Mouse (Mus musculus) spleen, postnatal 4 days (tissue): ENCODE results near the gene Adck2.

Experiments
- DNase-seq, 2 experiments: peaks; one replicate each; pipeline ENCODE4 v3.0.0; 2022; ENCODE audit warnings: low spot score in 2 of 2

Adck2 gene

GRCm38 (mm10) chr6:39573791-39574554, at the start of gene Adck2:
Gene Adck2, plus strand, starts transcription at chr6:39573873.
- peak; percentile 75 to 86 for DNase-seq

- no peak for DNase-seq
Measured at GRCm38 (mm10) chr6:39526797-39527196, 46.9 kb upstream of the Adck2 start.

GRCm38 (mm10) chr6:39527337-39527784, 46.3 kb upstream of the Adck2 start:
- DNase-seq, result no peak

- no peak for DNase-seq
Measured at GRCm38 (mm10) chr6:39527811-39528210, 45.9 kb upstream of the Adck2 start.

DNA sequence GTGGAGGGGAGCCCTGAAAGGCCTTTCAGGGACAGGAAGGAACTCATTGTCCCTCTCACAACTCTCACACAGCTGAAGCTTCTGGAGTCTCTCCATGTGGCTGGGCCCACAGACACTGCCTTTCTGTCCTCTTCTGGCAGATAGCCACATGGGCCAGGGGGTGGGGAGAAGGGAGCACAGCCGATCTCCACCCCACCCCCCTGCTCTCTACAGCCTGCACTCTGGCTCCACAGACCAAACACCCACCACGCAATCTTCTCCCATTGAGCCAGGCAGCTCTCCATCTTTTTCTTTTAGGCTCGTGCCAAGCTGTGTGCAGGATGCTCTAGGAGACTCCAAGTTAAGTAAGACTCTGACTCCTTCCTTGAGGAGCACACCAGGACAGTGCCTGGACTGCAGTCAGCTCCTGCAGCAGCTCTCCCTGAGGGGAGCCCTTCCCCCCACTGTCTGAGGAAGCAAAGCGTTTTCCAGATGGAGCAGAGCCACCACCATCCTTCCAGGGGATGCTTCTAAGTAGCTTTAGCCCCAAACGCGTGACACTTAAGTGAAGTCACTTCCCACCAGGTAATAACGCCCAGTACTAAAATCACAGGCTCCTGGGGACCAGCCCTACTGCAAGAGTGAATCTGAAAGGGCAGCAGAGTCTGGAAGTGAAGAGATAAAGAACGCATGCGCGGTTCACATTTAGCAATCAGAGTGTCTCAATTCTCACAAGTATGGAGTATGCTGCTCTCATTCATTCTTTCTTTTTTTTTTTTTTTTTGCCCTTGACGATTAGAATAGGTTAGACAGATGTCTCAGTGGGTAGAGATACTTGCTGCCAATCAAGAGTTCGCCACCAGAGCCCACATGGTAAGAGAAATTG, 44.8 kb upstream of the Adck2 start:
- DNase-seq, result no peak

- DNase-seq, result no peak
Measured at GRCm38 (mm10) chr6:39534944-39535343, 38.7 kb upstream of the Adck2 start.

- no peak for DNase-seq
Measured at GRCm38 (mm10) chr6:39536621-39537020, 37.1 kb upstream of the Adck2 start.

- no peak for DNase-seq
Measured at GRCm38 (mm10) chr6:39537276-39537675, 36.4 kb upstream of the Adck2 start.

DNA sequence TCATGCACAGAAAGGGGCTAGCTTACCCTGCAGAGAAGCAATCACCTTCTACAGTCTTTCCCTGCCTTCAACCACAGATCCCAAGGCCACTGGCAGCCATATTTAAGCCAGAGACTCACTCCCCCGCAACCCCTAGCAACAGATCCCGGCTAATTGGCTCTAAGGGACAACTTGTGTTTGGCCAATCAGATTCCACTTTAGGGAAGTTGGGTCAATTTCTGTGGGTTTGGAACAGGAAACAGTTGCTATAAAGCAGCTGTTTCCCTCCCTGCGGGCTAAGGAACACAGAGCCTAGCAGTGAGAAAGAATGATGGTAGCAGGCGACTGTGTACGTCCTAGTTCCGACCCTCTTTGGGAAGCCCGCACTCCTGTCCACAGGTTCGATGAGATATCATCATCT, 35.4 kb upstream of the Adck2 start:
- no peak for DNase-seq

DNA sequence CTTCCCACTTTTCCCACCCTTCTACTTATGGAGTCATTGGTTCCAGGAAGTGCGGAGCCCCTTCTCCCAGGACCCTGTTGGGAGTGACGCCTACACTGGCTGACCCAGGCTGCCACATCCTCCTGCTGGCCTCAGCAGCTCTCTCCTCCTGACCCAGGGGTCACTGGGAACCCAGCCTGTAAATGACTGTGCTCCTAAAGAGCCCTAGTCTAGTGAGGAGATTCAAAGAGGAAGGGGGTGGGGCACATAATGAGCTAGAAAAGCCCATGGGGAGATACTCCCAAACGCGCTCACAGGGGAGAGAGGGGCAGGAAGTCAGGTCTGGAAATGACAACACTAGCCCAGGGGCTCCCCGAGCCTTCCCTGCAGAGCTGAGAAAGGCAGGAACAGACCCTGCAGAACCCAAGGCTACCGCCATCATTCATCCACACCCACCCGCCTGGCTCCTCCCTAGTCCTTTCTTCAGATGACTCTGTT, 34.0 kb upstream of the Adck2 start:
- DNase-seq, result no peak

DNA sequence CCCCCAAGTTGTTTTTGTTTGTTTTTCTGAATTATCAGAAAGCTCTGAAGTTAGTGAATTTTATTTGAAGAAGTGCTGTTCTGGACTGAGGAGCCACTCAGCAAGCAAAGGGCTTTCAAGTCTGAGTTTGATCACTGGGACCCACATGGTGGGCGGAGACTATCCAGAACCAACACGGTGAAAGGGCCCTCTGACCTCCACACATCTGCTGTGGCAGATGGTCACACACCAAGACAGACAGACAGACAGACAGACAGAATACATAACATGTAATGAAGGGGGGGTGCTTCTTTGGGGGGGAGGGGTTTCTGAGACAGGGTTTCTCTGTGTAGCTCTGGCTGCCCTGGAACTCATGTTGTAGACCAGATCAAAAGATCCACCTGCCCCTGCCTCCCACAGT, 33.1 kb upstream of the Adck2 start:
- no peak for DNase-seq

DNA sequence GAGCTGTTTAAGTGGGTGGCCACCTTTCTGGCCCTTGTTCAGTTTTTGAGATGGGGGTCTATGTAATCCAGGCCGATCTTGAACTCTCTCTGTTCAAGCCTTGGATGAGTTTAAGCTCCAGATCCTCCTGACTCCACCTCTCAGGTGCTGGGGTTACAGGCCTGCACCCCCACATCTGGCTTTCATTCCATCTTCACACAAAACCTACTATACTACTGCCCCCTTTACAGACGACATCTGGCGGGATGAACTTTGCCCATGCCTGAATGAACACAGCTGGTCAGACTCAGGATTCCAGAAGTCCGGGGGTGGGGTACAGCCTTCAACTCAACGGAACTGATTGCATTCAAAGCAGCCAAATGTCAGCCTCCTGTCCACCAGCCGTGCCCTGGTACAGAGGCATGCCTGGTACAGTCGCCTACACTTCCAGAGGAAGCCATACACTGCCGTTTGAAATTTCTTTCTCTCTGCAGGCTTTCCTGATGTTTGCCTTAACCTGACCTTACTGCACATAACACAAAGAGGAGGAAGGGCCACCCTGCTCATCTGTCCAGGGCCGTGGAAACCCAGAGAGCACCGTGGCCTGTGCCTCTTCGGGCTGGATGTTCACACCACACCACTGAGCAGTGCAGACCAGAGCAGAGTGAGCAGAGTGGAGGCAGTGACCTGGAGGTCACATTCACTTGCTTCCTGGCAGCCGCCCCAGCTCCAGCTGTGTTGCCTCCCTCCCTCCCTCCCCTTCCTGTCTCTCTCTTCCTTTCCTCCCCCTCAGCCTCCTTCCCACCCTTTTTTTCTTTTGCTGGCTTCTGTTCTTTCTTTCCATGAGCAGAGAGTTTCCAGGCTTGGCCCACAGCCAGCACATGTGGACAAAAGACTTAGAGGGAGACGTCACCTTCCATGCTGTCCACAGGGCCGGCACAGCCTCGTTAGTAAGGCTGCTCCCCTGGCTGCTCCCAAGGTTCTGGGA, 30.8 kb upstream of the Adck2 start:
- DNase-seq, result no peak

- DNase-seq, result no peak
Measured at GRCm38 (mm10) chr6:39543769-39544420, 29.8 kb upstream of the Adck2 start.

DNA sequence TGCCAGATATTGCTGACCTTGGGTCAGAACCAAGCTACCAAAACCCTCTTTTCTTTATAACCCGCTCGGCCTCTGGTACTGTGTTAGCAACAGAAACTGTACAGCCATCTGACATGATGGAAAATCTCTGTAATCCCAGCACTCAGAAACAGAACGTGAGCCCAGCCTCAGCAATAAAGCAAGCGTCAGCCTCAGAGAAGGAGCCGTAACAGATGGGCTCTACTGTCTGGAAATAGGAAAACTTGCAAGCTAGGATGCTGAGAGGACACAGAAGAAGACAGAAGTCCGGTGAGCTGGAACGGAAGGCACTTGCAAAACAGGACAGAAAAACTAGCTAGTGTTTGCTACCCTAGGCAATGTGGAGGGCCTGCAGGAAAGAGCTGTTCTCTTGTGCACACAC, 28.2 kb upstream of the Adck2 start:
- DNase-seq, result no peak

DNA sequence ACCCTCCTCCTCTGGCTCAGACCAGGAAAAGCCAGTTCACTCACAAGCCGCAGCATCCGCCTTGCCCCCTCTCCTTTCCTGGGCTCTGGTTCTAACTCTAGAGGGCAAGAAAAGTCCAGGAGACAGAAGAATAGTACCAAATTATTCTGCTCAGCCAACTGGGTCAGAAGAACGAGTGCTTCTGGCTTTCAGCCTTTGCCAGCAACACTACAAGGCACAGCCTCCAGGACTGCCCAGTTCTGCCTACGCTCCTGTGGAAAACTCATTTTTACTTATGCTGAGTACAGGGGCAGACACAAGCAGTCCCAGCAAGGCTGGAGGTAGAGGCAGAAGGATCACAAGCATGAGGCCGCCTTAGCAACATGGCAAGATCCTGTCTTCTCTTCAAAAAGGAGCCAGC, 25.6 kb upstream of the Adck2 start:
- DNase-seq, result no peak

DNA sequence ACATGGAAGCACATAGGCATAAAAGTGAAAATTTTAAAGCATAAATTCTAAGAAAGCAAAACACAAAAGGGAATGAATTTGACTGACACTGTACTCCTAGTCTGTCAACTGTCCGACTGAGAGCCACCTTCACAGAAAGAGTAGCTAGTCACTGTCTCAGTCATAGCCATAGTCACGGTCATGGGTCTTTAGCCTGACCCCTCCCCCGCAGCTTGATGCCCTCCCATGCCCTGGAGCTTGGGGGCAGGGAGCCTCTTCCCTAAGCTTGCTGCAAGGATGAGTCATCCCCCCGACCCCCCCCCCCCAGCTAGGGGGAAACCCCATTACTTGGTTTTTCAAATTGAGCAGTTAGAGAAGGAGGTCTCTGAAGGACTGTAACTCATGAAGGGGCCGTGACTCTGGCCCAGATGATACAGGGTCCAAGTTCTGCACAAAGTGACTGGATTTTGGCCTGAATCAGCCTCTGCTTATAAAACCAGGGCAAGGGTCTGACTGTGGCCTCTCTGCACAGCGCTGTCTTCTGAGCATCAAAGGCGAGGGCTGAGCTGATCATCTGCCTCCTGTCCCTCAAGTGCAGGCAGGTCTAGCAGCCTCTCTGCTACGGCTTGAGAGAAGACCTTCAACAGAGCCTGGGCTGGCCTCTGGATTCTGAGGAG, 21.6 kb upstream of the Adck2 start:
- DNase-seq, result no peak

DNA sequence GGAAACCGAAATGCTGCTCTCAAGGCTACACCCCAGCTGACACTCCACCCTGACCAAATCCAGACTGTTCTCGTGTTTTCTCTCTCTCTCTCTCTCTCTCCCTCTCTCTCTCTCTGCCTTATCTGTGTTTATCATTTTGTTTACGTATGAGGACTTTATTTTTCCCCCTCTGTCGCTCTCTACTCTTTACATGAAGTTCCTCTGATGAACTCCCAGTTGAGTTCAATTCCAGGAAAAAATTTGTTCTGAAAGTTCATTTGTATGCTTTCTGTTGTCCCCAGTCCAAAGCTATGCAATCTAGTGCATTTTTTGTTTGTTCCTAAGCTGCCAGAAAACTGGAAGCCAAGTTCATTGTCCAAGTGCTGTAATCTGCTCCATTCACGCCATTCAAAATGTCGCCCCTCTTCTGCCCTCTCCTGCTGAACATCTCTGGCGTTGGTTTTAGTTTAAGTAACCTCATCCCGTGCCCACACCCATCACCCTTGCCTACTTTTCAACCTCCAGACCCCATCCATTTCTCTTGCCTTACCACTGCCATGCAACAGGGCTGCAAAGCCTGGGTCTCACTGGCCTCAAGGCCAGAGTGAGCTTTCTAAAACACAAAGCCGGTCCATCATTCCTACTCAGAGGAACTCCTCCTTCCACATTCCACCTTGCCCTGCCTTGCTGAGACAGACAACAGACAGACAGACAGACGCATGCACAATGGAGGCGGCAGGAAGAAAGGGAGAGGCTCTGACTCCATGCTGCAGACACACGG, 18.6 kb upstream of the Adck2 start:
- no peak for DNase-seq

DNA sequence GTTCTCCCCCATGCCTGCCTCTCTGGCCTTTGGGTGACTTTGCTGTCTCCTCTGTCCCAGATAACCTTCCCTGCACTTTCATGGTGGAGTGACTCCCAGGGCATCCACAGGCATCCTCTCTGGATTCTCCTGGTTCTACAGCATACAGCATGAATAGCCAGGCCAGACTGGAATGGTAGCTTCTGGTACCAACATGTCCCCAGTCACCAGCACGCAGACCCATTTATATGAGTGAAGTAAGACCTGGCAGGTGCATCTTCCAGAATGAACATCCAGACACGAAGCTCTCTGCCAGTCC, 18.1 kb upstream of the Adck2 start:
- no peak for DNase-seq

DNA sequence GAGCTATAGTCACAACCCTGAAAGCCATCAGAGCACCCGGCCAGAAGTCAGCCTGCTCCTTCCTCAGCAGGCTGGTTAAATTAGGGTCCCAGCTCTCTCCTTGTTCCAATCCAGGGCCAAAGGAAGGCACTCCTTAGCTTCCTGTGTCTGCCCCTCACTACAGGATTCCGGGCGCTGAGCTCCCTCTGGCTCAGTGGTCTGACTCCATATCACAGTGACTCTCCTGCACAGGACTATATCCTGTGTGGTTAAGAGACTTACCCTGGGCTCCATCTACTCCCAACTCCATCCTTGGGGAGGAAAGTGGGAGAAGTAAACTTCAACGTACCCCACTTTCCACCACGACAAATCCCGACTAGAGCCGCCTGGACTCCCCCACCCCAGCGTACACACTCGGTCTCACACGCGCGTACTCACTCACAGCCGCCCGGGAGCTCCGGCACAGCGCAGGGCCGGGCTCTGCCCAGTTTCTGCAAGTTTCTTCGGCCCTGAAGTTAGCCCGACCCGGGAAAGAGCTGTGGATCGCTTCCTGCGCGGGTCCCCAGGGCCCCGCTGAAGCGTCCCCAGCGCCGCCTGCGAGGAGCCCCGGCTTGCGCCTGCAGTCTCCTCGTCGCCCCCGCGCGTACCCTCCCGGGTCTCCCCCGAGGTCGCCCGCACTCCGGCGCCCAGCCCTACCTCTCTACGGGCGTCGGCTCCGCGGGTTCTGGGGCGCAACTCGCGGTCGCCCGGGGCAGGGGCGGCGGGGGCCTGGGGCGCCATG, 16.6 kb upstream of the Adck2 start:
- peak in 1 of 2 experiments; percentile 70 for DNase-seq
